Mouse (Mus musculus) left cerebral cortex, adult 2 months (tissue): Measurements from ENCODE around the gene Borcs6. TPM values are rescaled to one million over a fixed set of nuclear protein-coding genes. Genes with fewer than 3 reads are reported as not detected.
A peak's percentile ranks its signal among the peaks of the same experiment; 100 is the strongest.
"Not testable (repeated sequence)": the region's sequence is repeated elsewhere in the genome, so short reads cannot be mapped to it uniquely, and the experiment has no call there.

ENCODE experiments used
- DNase-seq, 2 experiments: peaks; one replicate each; pipeline ENCODE4 v3.0.0; 2021 to 2022; ENCODE audit warnings: low spot score in 2 of 2, mixed read lengths in 1 of 2; ENCODE audit errors: extremely low spot score in 1 of 2
- H3K27ac ChIP-seq: fragments of 200-600 bp; 2 replicates; pipeline ENCODE4 v1.8.1; 2022
- H3K4me3 ChIP-seq: fragments of 200-600 bp; 2 replicates; pipeline ENCODE4 v1.8.1; 2022
- CTCF ChIP-seq: fragments of 200-600 bp; IDR thresholded peaks from 2 replicates; pipeline ENCODE4 v1.8.1; 2022; ENCODE audit warnings: antibody characterized with exemption, mild to moderate bottlenecking, moderate library complexity
- intact Hi-C: fragments of 180-260 bp; cut with DNase I; formaldehyde crosslinking; loops from one replicate; pipeline ENCODE4 v1.15.1; 2025
- long read RNA-seq, 2 experiments: library from polyadenylated mRNA; stranded (forward); transcript quantifications; one replicate each; pipeline ENCODE4 v2.0.0; 2021; ENCODE audit warnings: borderline mapping rate in 2 of 2
- total RNA-seq, 2 experiments: library from RNA; stranded (reverse); gene quantifications; 2 replicates each; pipeline ENCODE4 v1.2.3; 2021

Gene Borcs6
- 10 to 100 TPM; 31.1 to 33.8 TPM for total RNA-seq
- long read RNA-seq, experiment 1, transcript Borcs6-201 (1 exons, 1,862 nt) = major isoform, 23 of 23 reads
- long read RNA-seq, experiment 1, partial matches to known transcripts = 0 of 23 reads
- long read RNA-seq, experiment 1, other reads (novel, unspliced or antisense) = 0 of 23 reads
- long read RNA-seq, experiment 2, transcript Borcs6-201 (1 exons, 1,862 nt) = major isoform, 16 of 16 reads
- long read RNA-seq, experiment 2, partial matches to known transcripts = 0 of 16 reads
- long read RNA-seq, experiment 2, other reads (novel, unspliced or antisense) = 0 of 16 reads

GRCm38 (mm10) chr11:69059357-69059974 lies at the start of gene Borcs6:
Gene Borcs6 (plus strand): TSS chr11:69059717.
- intact Hi-C loops = no loop called here
- peak; percentile 93 to 96 for DNase-seq
- TF ChIP-seq CTCF = no peak; the same call in 1 of the 2 replicates
- peak within 1 kb of the TSS; percentile 71 for H3K4me3 ChIP-seq
- peak within 1 kb of the TSS; percentile 98 for H3K27ac ChIP-seq

- intact Hi-C loops = no loop called here
- Histone ChIP-seq H3K4me3 (no peak overlapping the region), H3K27ac (no peak overlapping the region)
- TF ChIP-seq CTCF = no peak
- DNase-seq = no peak
Measured at GRCm38 (mm10) chr11:69010400-69011323, 48.9 kb upstream of the Borcs6 start.

GRCm38 (mm10) chr11:69011445-69011844 lies 48.1 kb upstream of the Borcs6 start:
- intact Hi-C loops, H3K4me3 ChIP-seq, H3K27ac ChIP-seq, DNase-seq: not testable (repeated sequence)
- TF ChIP-seq CTCF = peak; percentile 2; the same call in 1 of the 2 replicates

GRCm38 (mm10) chr11:69012071-69012601 lies 47.4 kb upstream of the Borcs6 start:
- H3K27ac ChIP-seq = peak overlapping the region; percentile 91
- TF ChIP-seq CTCF = no peak
- intact Hi-C loops = no loop called here
- DNase-seq = peak; percentile 82
- peak overlapping the region; percentile 64 for H3K4me3 ChIP-seq

GRCm38 (mm10) chr11:69015644-69016441 lies 43.7 kb upstream of the Borcs6 start, which contains the start of gene Ctc1:
Gene Ctc1 (plus strand): TSS chr11:69015911.
- peak within 1 kb of the TSS; percentile 91 for H3K27ac ChIP-seq
- TF ChIP-seq CTCF = peak; percentile 76
- peak; percentile 87 to 89 for DNase-seq
- peak within 1 kb of the TSS; percentile 63 for H3K4me3 ChIP-seq
- intact Hi-C loops = loop anchor here (2.0 kb wide), 1 partner anchor 21 kb away; no protein-coding TSS in a partner anchor

- TF ChIP-seq CTCF = no peak
- Histone ChIP-seq H3K4me3 (peak overlapping the region; percentile 63), H3K27ac (no peak overlapping the region; the same call in 1 of the 2 replicates)
- DNase-seq = no peak
- intact Hi-C loops = loop anchor here (2.0 kb wide), 1 partner anchor 20 kb away; no protein-coding TSS in a partner anchor
Measured at GRCm38 (mm10) chr11:69016755-69017154, 42.8 kb upstream of the Borcs6 start.

GRCm38 (mm10) chr11:69020691-69021090 lies 38.8 kb upstream of the Borcs6 start:
- Histone ChIP-seq H3K4me3 (no peak overlapping the region), H3K27ac (no peak overlapping the region)
- intact Hi-C loops = no loop called here
- no peak for DNase-seq
- TF ChIP-seq CTCF = no peak

- intact Hi-C loops = no loop called here
- TF ChIP-seq CTCF = no peak
- Histone ChIP-seq H3K4me3 (no peak overlapping the region), H3K27ac (no peak overlapping the region)
- no peak for DNase-seq
Measured at GRCm38 (mm10) chr11:69026562-69026961, 33.0 kb upstream of the Borcs6 start.

- H3K27ac ChIP-seq = no peak overlapping the region
- no peak overlapping the region for H3K4me3 ChIP-seq
- TF ChIP-seq CTCF = peak; percentile 28
- DNase-seq = no peak
- intact Hi-C loops = no loop called here
Measured at GRCm38 (mm10) chr11:69028805-69029204, 30.7 kb upstream of the Borcs6 start.

GRCm38 (mm10) chr11:69033552-69033951 lies 26.0 kb upstream of the Borcs6 start:
- Histone ChIP-seq H3K27ac (no peak overlapping the region), H3K4me3 (no peak overlapping the region)
- no peak for DNase-seq
- intact Hi-C loops = no loop called here
- no peak for TF ChIP-seq CTCF

- intact Hi-C loops = no loop called here
- TF ChIP-seq CTCF = no peak
- Histone ChIP-seq H3K4me3 (no peak overlapping the region), H3K27ac (no peak overlapping the region)
- no peak for DNase-seq
Measured at GRCm38 (mm10) chr11:69034585-69034984, 24.9 kb upstream of the Borcs6 start.
